Mouse (Mus musculus): ENCODE data around the gene Smg6.

Smg6 gene

GRCm38 (mm10) chr11:75192336-75193214 lies 267.0 kb downstream of the Smg6 start:
- DNase-seq (ENCODE audit: low spot score) = peak; percentile 72

- peak; percentile 37 for DNase-seq (ENCODE audit: low spot score)
These were observed 267.8 kb downstream of the Smg6 start, which contains the start of gene Rtn4rl1 for GRCm38 (mm10) chr11:75193256-75194071. TSS of gene Rtn4rl1 (plus strand) at chr11:75193783.

- DNase-seq (ENCODE audit: low spot score) = no peak
These were observed 268.7 kb downstream of the Smg6 start for GRCm38 (mm10) chr11:75194121-75194849.

GRCm38 (mm10) chr11:75194850-75195461 lies 269.3 kb downstream of the Smg6 start:
- peak; percentile 50 for DNase-seq (ENCODE audit: low spot score)

GRCm38 (mm10) chr11:75196131-75196530 lies 270.5 kb downstream of the Smg6 start:
- DNase-seq (ENCODE audit: low spot score) = no peak

GRCm38 (mm10) chr11:75197956-75198355 lies 272.3 kb downstream of the Smg6 start:
- DNase-seq (ENCODE audit: low spot score) = no peak

GRCm38 (mm10) chr11:75198792-75199191 lies 273.2 kb downstream of the Smg6 start:
- DNase-seq (ENCODE audit: low spot score) = no peak

- no peak for DNase-seq (ENCODE audit: low spot score)
These were observed 274.3 kb downstream of the Smg6 start for GRCm38 (mm10) chr11:75199951-75200350.

GRCm38 (mm10) chr11:75200935-75201334 lies 275.3 kb downstream of the Smg6 start:
- no peak for DNase-seq (ENCODE audit: low spot score)

GRCm38 (mm10) chr11:75201721-75202120 lies 276.1 kb downstream of the Smg6 start:
- no peak for DNase-seq (ENCODE audit: low spot score)

- no peak for DNase-seq (ENCODE audit: low spot score)
These were observed 278.3 kb downstream of the Smg6 start for GRCm38 (mm10) chr11:75203926-75204325.

GRCm38 (mm10) chr11:75204472-75204871 lies 278.8 kb downstream of the Smg6 start:
- no peak for DNase-seq (ENCODE audit: low spot score)

GRCm38 (mm10) chr11:75206347-75206746 lies 280.7 kb downstream of the Smg6 start:
- peak; percentile 67 for DNase-seq (ENCODE audit: low spot score)

GRCm38 (mm10) chr11:75209363-75209762 lies 283.7 kb downstream of the Smg6 start:
- no peak for DNase-seq (ENCODE audit: low spot score)

GRCm38 (mm10) chr11:75210093-75210492 lies 284.5 kb downstream of the Smg6 start:
- DNase-seq (ENCODE audit: low spot score) = no peak

- DNase-seq (ENCODE audit: low spot score) = no peak
These were observed 285.1 kb downstream of the Smg6 start for GRCm38 (mm10) chr11:75210755-75211154.

- no peak for DNase-seq (ENCODE audit: low spot score)
These were observed 286.5 kb downstream of the Smg6 start for GRCm38 (mm10) chr11:75212031-75212667.

- no peak for DNase-seq (ENCODE audit: low spot score)
These were observed 287.3 kb downstream of the Smg6 start for GRCm38 (mm10) chr11:75212876-75213275.

GRCm38 (mm10) chr11:75213372-75214080 lies 287.9 kb downstream of the Smg6 start:
- peak; percentile 82 for DNase-seq (ENCODE audit: low spot score)
